Mouse (Mus musculus): ENCODE data around the gene Dcps. TPM values are rescaled to one million over a fixed set of nuclear protein-coding genes. Genes with fewer than 3 reads are reported as not detected.

Dcps gene
- polyA plus RNA-seq, 1 experiment from 2014 or later = 58.6 TPM

DNA sequence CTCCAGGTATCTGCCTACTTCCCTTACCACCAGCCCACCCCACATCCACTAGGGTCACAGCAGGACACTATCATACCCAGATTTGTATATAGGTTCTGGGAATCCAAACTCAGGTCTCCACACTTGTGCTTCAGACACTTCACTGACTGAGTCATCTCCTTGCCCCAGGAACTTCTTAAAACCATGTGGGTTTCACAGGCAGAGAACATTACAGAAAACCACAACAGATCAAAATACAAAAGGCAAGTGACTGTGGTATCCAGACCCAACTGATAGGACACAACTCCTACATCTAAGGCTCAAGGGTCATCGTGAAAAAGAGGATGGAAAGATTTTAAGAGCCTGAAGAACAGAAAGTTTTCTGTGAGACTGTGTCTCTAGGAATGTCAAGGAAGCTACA lies 2.5 kb downstream of the Dcps start:
- Histone ChIP-seq H3K9ac (no peak overlapping the region), H3K27ac (no peak overlapping the region), H3K4me1 (replicated peaks) (peaks cover 34% of the 10 kb centered on the region), H3K36me3 (peaks cover 29% of the 10 kb centered on the region), H3K4me2 (no peak overlapping the region), H3K4me3 (replicated peaks) (no peak overlapping the region), H3K9me3 (replicated peaks) (no peaks in the 10 kb centered on the region), H3K27me3 (no peaks in the 10 kb centered on the region)
- WGBS (ENCODE audit: insufficient replicate concordance) = 55% methylated on average over 1 of the region's 1 CpGs
- ATAC-seq (ENCODE audit: low read depth) (no peak), DNase-seq (no peak)

DNA sequence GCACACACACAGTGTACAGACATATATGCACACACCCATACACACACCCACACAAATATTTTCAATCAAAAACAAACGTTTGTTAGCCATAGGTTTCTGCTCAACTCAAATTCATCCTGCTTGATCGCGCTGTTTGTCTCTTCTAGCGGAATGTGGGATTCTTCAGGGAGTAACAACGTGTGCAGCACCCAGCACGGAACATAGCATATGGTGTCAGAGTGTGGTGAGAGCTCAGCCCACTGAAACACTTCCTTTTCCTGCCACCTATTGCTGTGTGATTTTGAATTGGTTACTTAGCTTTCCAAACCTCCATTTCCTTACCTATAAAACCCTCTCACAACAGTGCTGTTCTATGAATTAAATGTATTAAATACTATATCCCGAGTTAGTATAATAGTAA lies 5.8 kb downstream of the Dcps start:
- Histone ChIP-seq H3K27me3 (no peaks in the 10 kb centered on the region), H3K4me1 (replicated peaks) (peaks cover 40% of the 10 kb centered on the region), H3K9me3 (replicated peaks) (no peaks in the 10 kb centered on the region), H3K4me2 (no peak overlapping the region), H3K4me3 (replicated peaks) (no peak overlapping the region), H3K9ac (no peak overlapping the region), H3K27ac (no peak overlapping the region), H3K36me3 (peaks cover 37% of the 10 kb centered on the region)
- 82% methylated on average over 7 of the region's 7 CpGs for WGBS (ENCODE audit: insufficient replicate concordance)
- DNase-seq = no peak
- no peak for ATAC-seq (ENCODE audit: low read depth)

DNA sequence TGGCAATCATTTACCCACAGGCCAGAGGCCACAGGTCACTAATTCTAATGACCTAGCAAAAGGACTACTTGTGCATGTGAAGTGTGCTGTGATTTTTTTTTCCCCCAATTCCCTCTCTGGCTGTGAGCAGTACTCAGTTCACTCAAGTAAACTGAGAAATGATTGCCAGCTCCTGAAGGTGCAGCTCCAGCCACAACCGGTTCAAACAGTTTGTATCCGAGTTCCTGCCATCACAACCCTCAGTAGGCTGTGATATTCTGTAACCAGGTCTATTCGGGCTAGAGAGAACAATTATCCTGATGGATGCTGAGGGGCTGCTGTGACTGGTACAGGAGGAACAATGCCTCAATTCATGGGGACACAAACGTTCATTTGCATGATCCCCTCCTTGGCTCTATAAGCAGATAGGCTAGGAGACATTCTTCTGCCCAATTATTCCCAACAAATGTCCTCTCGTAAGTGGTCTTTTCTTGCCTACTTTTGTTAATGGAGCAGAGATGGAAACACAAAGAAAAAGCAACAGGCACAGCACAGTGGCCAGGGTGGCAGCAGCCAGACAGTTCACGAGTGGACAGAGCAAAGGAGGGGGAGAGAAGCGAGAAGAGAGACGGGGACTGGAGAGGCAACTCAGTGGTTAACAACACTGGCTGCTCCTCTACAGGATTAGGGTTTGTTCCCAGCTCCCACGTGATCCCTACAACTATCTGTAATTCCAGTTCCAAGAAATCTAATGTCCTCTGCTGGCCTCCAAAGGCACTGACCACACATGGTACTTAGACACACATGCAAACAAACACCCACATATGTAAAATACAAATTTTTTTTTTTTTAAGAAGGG lies 8.8 kb downstream of the Dcps start:
- 63% methylated on average over 9 of the region's 9 CpGs for WGBS (ENCODE audit: insufficient replicate concordance)
- Histone ChIP-seq H3K27ac (peak overlapping the region; percentile 45), H3K27me3 (no peaks in the 10 kb centered on the region), H3K4me2 (no peak overlapping the region), H3K9me3 (replicated peaks) (no peaks in the 10 kb centered on the region), H3K9ac (no peak overlapping the region), H3K4me3 (replicated peaks) (no peak overlapping the region), H3K4me1 (replicated peaks) (peaks cover 17% of the 10 kb centered on the region), H3K36me3 (peaks cover 48% of the 10 kb centered on the region)
- ATAC-seq (ENCODE audit: low read depth) (no peak), DNase-seq (no peak)

DNA sequence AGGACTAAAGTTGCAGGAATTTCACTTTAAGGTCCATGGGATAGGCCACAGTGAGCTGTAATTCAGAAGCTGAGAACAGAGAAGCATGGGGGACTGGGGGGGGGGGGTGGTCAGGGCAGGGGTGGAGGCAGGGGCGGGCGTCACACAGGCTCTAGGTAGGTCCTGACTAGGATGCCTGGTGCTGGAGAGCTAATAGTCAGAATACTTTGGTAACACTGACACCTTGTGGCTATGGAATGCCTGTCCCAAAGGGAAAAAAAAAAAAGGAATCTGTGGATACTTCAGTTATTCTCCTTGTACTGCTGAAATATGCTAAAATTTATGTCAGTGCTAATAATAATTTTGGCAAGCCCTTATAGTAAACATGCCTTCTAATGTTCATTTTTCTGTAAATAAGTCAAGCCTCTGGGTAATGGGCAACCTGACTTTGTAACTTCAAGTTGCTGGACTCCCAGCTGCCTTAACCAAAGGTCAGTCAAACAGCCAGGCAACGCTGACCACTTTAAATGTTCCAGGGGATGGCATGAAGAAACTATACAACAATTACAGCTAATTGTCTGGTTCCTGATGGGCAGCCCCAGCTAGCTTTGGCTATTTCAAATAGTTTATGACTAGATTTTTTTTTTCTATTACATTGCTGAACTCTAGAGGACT lies 9.6 kb downstream of the Dcps start:
- no peak for DNase-seq

GRCm38 (mm10) chr9:35164142-35164874 lies 11.6 kb downstream of the Dcps start:
- Histone ChIP-seq H3K4me1 (replicated peaks) (peaks cover 12% of the 10 kb centered on the region; the same call in 1 of the 2 replicates), H3K9ac (no peak overlapping the region), H3K27ac (no peak overlapping the region; the same call in 1 of the 2 replicates), H3K4me3 (replicated peaks) (no peak overlapping the region), H3K9me3 (replicated peaks) (no peaks in the 10 kb centered on the region), H3K27me3 (no peaks in the 10 kb centered on the region), H3K36me3 (peaks cover 29% of the 10 kb centered on the region), H3K4me2 (no peak overlapping the region)
- DNase-seq = no peak
- ATAC-seq (ENCODE audit: low read depth) = no peak
- 45% methylated on average over 5 of the region's 5 CpGs for WGBS (ENCODE audit: insufficient replicate concordance)

More for the DNA sequence above, 9.6 kb downstream of the Dcps start:
- Histone ChIP-seq H3K4me1 (replicated peaks) (peaks cover 12% of the 10 kb centered on the region; the same call in 1 of the 2 replicates), H3K9me3 (replicated peaks) (no peaks in the 10 kb centered on the region), H3K36me3 (peaks cover 48% of the 10 kb centered on the region), H3K4me2 (no peak overlapping the region), H3K27ac (0 out of 2 replicates have a peak overlapping the region, but pooled peaks have one; percentile 21), H3K4me3 (replicated peaks) (no peak overlapping the region), H3K9ac (no peak overlapping the region), H3K27me3 (no peaks in the 10 kb centered on the region)
- ATAC-seq (ENCODE audit: low read depth) = peak; percentile 53; the same call in 1 of the 2 replicates
- WGBS (ENCODE audit: insufficient replicate concordance) = 56% methylated on average over 3 of the region's 3 CpGs

GRCm38 (mm10) chr9:35163011-35163690 lies 12.7 kb downstream of the Dcps start:
- Histone ChIP-seq H3K36me3 (peaks cover 20% of the 10 kb centered on the region), H3K4me2 (no peak overlapping the region), H3K4me3 (replicated peaks) (no peak overlapping the region), H3K4me1 (replicated peaks) (peaks cover 12% of the 10 kb centered on the region; the same call in 1 of the 2 replicates), H3K9ac (no peak overlapping the region), H3K27me3 (no peaks in the 10 kb centered on the region), H3K9me3 (replicated peaks) (no peaks in the 10 kb centered on the region), H3K27ac (no peak overlapping the region)
- 80% methylated on average over 11 of the region's 11 CpGs for WGBS (ENCODE audit: insufficient replicate concordance)
- no peak for ATAC-seq (ENCODE audit: low read depth)
- no peak for DNase-seq

GRCm38 (mm10) chr9:35161721-35162120 lies 14.1 kb downstream of the Dcps start:
- Histone ChIP-seq H3K27me3 (no peaks in the 10 kb centered on the region), H3K36me3 (peaks cover 23% of the 10 kb centered on the region), H3K9ac (no peak overlapping the region), H3K9me3 (replicated peaks) (no peaks in the 10 kb centered on the region), H3K4me2 (no peak overlapping the region), H3K4me1 (replicated peaks) (peaks cover 6% of the 10 kb centered on the region; the same call in 1 of the 2 replicates), H3K27ac (0 out of 2 replicates have a peak overlapping the region, but pooled peaks have one; percentile 25), H3K4me3 (replicated peaks) (no peak overlapping the region)
- ATAC-seq (ENCODE audit: low read depth) (no peak), DNase-seq (no peak)
- WGBS (ENCODE audit: insufficient replicate concordance) = 83% methylated on average over 7 of the region's 7 CpGs

GRCm38 (mm10) chr9:35160662-35161061 lies 15.2 kb downstream of the Dcps start:
- no peak for ATAC-seq (ENCODE audit: low read depth)
- peaks cover 29% of the 10 kb centered on the region for H3K36me3 ChIP-seq
- 73% methylated on average over 2 of the region's 2 CpGs for WGBS (ENCODE audit: insufficient replicate concordance)
- H3K9ac ChIP-seq = no peak overlapping the region
- no peaks in the 10 kb centered on the region for H3K9me3 ChIP-seq (replicated peaks)
- DNase-seq = no peak
- no peak overlapping the region for H3K4me3 ChIP-seq (replicated peaks)
- H3K4me1 ChIP-seq (replicated peaks) = peaks cover 6% of the 10 kb centered on the region; the same call in 1 of the 2 replicates
- H3K27me3 ChIP-seq = no peaks in the 10 kb centered on the region
- H3K4me2 ChIP-seq = no peak overlapping the region
- H3K27ac ChIP-seq = no peak overlapping the region

DNA sequence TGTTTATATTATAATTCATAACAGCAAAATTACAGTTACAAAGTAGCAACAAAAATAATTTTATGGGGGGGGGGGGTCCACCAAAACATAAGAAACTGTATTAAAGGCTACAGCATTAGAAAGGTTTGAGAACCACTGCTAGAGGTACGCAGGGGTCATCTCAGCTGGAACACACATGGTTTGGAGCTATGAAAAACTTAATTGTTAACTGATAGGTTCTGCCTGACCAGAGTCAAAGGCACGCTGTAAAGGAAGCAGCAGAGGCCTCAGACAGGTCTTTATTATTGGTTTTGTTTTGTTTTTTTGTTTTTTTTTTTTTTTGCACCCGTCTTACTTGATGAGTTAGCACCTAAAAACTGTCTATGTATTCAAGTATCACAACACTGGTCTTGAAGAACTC lies 17.4 kb downstream of the Dcps start:
- Histone ChIP-seq H3K9me3 (replicated peaks) (no peaks in the 10 kb centered on the region), H3K9ac (no peak overlapping the region), H3K36me3 (peaks cover 16% of the 10 kb centered on the region), H3K27ac (no peak overlapping the region), H3K27me3 (no peaks in the 10 kb centered on the region), H3K4me2 (no peak overlapping the region), H3K4me1 (replicated peaks) (no peaks in the 10 kb centered on the region), H3K4me3 (replicated peaks) (no peak overlapping the region)
- ATAC-seq (ENCODE audit: low read depth) = no peak
- no peak for DNase-seq
- WGBS (ENCODE audit: insufficient replicate concordance) = 79% methylated on average over 3 of the region's 3 CpGs

DNA sequence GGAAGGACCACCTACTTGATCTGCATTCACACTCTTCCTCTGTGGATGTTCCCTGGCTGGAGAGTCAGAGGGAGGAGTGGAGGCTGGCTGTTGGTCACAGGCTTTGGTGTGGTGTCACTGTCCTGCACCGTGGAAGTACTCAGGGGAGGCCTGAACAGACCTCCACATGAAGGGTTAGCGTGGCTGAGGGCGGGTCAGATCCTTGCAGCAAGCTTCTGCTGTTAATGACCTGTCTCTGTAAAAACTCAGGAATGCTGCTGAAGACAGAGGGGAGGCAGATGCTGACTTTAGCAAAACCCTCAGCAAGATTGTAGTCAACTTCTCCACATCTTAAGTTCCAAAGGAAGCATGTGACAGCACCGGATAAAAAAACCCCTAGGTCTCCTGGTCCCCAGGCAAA lies 19.0 kb downstream of the Dcps start:
- Histone ChIP-seq H3K27me3 (no peaks in the 10 kb centered on the region), H3K4me2 (no peak overlapping the region), H3K4me3 (replicated peaks) (no peak overlapping the region), H3K4me1 (replicated peaks) (no peaks in the 10 kb centered on the region), H3K36me3 (peaks cover 12% of the 10 kb centered on the region; the same call in 1 of the 2 replicates), H3K9me3 (replicated peaks) (no peaks in the 10 kb centered on the region), H3K9ac (no peak overlapping the region), H3K27ac (no peak overlapping the region)
- ATAC-seq (ENCODE audit: low read depth) (no peak), DNase-seq (no peak)
- 81% methylated on average over 4 of the region's 4 CpGs for WGBS (ENCODE audit: insufficient replicate concordance)

All from liver, embryonic 13.5 days (tissue).